Mouse (Mus musculus) forebrain, embryonic 14.5 days (tissue): ENCODE results near the gene Rbfox3. TPM values are rescaled to one million over a fixed set of nuclear protein-coding genes. Genes with fewer than 3 reads are reported as not detected.

Experiments
- ATAC-seq: fragments of 200-750 bp; cut with Nextera tagmentation; 2 replicates; pipeline ENCODE4 v1.8.0; 2017; ENCODE audit warnings: mild to moderate bottlenecking, moderate library complexity
- DNase-seq: peaks from one replicate; pipeline ENCODE4 v3.0.0-alpha.2; 2015; ENCODE audit warnings: low spot score
- H3K27ac ChIP-seq: fragments of 300-500 bp; sonication (generic); 2 replicates; pipeline ENCODE4 v1.5.1; 2014; ENCODE audit warnings: low read depth, mild to moderate bottlenecking, control low read depth, low read length, moderate library complexity
- H3K27me3 ChIP-seq: fragments of 300-500 bp; sonication (generic); replicated peaks from 2 replicates; pipeline ENCODE4 v1.6.1; 2014; ENCODE audit warnings: low read length, control low read depth, mixed read lengths; ENCODE audit not compliant: control insufficient read depth, insufficient read depth
- H3K36me3 ChIP-seq: fragments of 300-500 bp; sonication (generic); 2 replicates; pipeline ENCODE4 v1.6.1; 2014; ENCODE audit warnings: low read length, control low read depth; ENCODE audit not compliant: control insufficient read depth, insufficient read depth
- H3K4me1 ChIP-seq: fragments of 300-500 bp; sonication (generic); 2 replicates; pipeline ENCODE4 v1.6.1; 2014; ENCODE audit warnings: antibody characterized with exemption, low read length, control low read depth; ENCODE audit not compliant: control insufficient read depth, insufficient read depth
- H3K4me2 ChIP-seq: fragments of 300-500 bp; sonication (generic); 2 replicates; pipeline ENCODE4 v1.6.1; 2014; ENCODE audit warnings: mild to moderate bottlenecking, control low read depth, low read length
- H3K4me3 ChIP-seq: fragments of 300-500 bp; sonication (generic); 2 replicates; pipeline ENCODE4 v1.5.1; 2014; ENCODE audit warnings: low read depth, low read length, control low read depth
- H3K9ac ChIP-seq: fragments of 300-500 bp; sonication (generic); 2 replicates; pipeline ENCODE4 v1.6.1; 2014; ENCODE audit warnings: mild to moderate bottlenecking, low read length, control low read depth, moderate library complexity
- H3K9me3 ChIP-seq: fragments of 300-500 bp; sonication (generic); replicated peaks from 2 replicates; pipeline ENCODE4 v1.6.1; 2016; ENCODE audit warnings: low read length, control low read depth, mixed read lengths; ENCODE audit not compliant: control insufficient read depth
- WGBS: fragments of 180-500 bp; shearing (Covaris S2); extraction: QIAGEN DNeasy Blood & Tissue Kit; methylation state at CpG from one replicate; pipeline ENCODE4 v1.1.7; 2014; 5-methylcytosine and 5-hydroxymethylcytosine counted together
- polyA plus RNA-seq: library from polyadenylated mRNA; unstranded; fragments of >200 nt; fragmentation: Nextera tagmentation; extraction: Ambion mirVana; gene quantifications from 2 replicates; pipeline ENCODE4 v1.2.1, GENCODE M21; 2014

The Rbfox3 gene
- polyA plus RNA-seq, 1 experiment from 2014 or later: 28.2 TPM

DNA sequence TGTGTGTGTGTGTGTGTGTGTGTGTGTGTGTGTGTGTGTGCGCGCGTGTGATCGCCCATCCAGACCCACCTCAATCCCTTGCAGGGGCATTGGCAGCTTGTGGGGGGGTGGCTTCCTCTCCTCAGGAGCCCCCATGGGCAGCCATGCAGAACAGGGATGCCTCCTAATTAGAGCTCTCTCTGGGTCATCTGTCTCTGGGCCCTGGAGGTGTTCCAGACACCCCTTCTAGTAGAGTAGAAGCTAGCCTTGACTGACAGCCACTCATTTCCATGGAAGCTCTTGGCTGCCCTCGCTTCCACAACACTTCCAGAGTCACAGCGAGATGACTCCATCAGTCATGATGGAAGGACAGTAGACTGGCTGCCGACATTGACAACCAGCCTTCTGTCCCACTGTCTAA is 140.6 kb downstream of the Rbfox3 start:
- ATAC-seq: no peak
- Histone ChIP-seq H3K4me1 (peaks cover 11% of the 10 kb centered on the region), H3K27ac (peak overlapping the region; percentile 33; the same call in 1 of the 2 replicates), H3K4me3 (no peak overlapping the region), H3K27me3 (no peaks in the 10 kb centered on the region), H3K4me2 (no peak overlapping the region), H3K36me3 (no peaks in the 10 kb centered on the region), H3K9me3 (no peaks in the 10 kb centered on the region), H3K9ac (no peak overlapping the region)
- no peak for DNase-seq
- WGBS: 94% methylated on average over 7 of the region's 7 CpGs

DNA sequence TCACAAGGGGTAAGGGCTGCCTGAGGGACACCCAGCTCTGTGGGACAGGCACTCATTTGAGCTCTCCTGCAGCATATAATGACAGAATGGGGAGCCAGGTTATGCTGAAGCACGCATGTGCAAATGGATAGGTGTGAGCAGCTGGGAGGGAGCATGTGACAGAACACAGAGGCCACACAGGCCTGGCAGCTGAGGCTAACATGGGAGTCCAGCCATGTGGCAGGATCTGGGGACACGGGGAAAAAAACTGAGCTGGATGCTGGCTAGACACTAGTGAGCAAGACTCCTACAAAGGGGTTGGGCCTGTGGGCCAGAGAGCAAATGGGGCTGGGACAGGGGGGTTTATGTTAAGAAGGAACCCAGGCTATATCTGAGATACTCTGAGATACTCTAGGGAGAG is 141.9 kb downstream of the Rbfox3 start:
- Histone ChIP-seq H3K27me3 (no peaks in the 10 kb centered on the region), H3K9me3 (no peaks in the 10 kb centered on the region), H3K9ac (peak overlapping the region; percentile 21; the same call in 1 of the 2 replicates), H3K4me2 (no peak overlapping the region), H3K4me3 (no peak overlapping the region), H3K36me3 (no peaks in the 10 kb centered on the region), H3K27ac (peak overlapping the region; percentile 58; the same call in 1 of the 2 replicates), H3K4me1 (peaks cover 11% of the 10 kb centered on the region)
- DNase-seq: no peak
- no peak; the same call in 1 of the 2 replicates for ATAC-seq
- WGBS: 56% methylated on average over 2 of the region's 2 CpGs

DNA sequence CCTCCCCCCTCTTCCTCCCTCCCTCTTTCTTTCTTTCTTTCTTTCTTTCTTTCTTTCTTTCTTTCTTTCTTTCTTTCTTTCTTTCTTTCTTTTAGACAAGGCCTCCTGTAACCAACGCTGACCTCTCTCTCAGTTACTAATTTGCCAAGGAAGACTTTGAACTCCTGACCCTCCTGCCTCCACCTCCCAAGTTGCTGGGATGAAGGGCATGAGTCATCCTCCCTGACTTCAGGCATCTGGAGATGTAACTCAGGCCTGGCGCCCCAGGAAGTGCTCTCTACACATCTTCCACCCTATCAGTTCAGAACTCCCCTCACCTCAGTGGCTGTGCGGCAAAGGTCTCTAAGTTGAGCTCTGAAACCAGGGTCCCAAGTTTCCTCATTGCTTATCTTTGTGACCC is 143.0 kb downstream of the Rbfox3 start:
- Histone ChIP-seq H3K9me3 (no peaks in the 10 kb centered on the region), H3K27me3 (no peaks in the 10 kb centered on the region), H3K4me2 (no peak overlapping the region), H3K4me3 (no peak overlapping the region), H3K27ac (no peak overlapping the region), H3K4me1 (peaks cover 11% of the 10 kb centered on the region), H3K9ac (no peak overlapping the region), H3K36me3 (no peaks in the 10 kb centered on the region)
- no peak for DNase-seq
- ATAC-seq: no peak
- 78% methylated on average over 3 of the region's 3 CpGs for WGBS

DNA sequence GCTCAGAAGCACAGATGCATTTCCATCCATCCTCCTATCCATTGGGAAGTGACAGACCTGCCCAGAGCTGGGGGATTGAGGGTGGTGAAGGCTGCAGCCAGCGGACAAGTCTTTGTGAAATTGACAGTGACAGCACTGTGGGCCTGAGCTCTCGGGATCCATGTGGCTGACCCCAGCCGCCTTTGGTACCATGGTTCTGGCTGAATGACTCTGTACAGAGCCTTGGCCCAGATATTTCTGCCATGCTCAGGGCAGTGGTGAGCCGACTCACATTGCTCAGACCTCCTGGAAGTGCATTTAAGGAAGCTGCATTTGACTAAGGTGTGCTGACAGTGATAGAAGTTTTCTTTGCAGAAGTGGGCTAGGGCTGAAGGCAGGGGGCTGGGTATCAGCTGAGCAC is 144.0 kb downstream of the Rbfox3 start:
- Histone ChIP-seq H3K36me3 (no peaks in the 10 kb centered on the region), H3K9me3 (no peaks in the 10 kb centered on the region), H3K4me3 (no peak overlapping the region), H3K9ac (no peak overlapping the region), H3K27me3 (no peaks in the 10 kb centered on the region), H3K27ac (no peak overlapping the region), H3K4me2 (no peak overlapping the region), H3K4me1 (peaks cover 11% of the 10 kb centered on the region)
- 73% methylated on average over 4 of the region's 4 CpGs for WGBS
- DNase-seq: no peak
- ATAC-seq: no peak

DNA sequence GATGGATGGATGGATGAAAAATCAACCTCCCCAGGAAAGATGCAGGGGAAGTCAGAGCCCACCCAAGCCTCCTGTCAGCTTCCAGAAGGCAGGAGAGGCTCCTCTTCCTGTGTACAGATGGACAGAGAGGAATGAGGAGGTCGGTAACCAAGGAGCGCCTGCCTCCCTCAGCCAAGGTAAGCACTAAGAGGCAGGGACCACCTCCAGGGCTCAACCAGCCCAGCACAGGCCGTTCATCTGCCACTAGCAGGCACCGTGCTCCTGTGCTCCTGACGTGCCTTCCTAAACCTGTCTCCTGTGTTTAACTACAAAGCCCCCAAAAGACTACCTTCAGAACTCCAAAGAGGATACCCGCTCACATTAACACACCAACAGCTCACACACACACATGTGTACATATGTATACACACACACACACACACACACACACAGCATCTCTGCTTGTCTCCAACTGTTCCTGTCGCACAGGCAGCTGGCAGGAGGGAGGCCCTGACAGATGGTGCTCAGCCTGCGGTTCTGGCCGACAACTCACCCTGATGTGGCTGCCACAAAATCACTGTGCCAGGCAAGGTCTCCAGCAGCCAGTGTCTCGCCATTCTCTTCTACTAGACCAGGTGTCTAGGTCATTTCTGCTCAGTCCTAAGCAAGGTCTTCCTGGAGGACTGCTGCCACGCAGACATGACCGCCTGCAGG is 151.0 kb downstream of the Rbfox3 start:
- DNase-seq (peak; percentile 67), ATAC-seq (peak; percentile 67; the same call in 1 of the 2 replicates)
- Histone ChIP-seq H3K4me2 (no peak overlapping the region), H3K27me3 (no peaks in the 10 kb centered on the region), H3K9me3 (no peaks in the 10 kb centered on the region), H3K36me3 (no peaks in the 10 kb centered on the region), H3K9ac (no peak overlapping the region), H3K4me3 (no peak overlapping the region), H3K27ac (peak overlapping the region; percentile 79), H3K4me1 (peaks cover 12% of the 10 kb centered on the region)
- WGBS: 76% methylated on average over 12 of the region's 12 CpGs

DNA sequence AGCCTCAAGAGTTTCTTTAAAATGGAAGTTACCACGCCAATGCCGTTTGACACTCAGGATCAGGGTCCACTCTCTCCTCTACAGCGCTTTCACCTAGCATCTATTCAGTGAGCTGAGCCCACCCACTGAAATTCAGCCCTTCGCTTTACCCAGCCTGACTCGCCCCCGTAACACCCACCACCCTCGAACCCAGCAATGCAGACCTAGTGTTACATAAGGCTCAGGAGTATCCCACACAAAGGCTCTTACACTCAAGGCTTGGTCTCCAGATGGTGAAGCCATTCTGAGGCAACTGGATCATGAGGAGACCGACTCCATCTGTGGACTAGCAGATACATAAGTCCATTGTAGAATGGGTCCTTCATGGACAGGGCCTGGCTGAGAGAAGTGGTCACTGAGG is 152.2 kb downstream of the Rbfox3 start:
- H3K4me1 ChIP-seq: peaks cover 23% of the 10 kb centered on the region
- H3K27me3 ChIP-seq: no peaks in the 10 kb centered on the region
- no peaks in the 10 kb centered on the region for H3K36me3 ChIP-seq
- WGBS: 92% methylated on average over 8 of the region's 8 CpGs
- no peak overlapping the region for H3K27ac ChIP-seq
- no peak overlapping the region for H3K9ac ChIP-seq
- no peaks in the 10 kb centered on the region for H3K9me3 ChIP-seq
- H3K4me3 ChIP-seq: no peak overlapping the region
- no peak overlapping the region for H3K4me2 ChIP-seq
- ATAC-seq (no peak), DNase-seq (no peak)

DNA sequence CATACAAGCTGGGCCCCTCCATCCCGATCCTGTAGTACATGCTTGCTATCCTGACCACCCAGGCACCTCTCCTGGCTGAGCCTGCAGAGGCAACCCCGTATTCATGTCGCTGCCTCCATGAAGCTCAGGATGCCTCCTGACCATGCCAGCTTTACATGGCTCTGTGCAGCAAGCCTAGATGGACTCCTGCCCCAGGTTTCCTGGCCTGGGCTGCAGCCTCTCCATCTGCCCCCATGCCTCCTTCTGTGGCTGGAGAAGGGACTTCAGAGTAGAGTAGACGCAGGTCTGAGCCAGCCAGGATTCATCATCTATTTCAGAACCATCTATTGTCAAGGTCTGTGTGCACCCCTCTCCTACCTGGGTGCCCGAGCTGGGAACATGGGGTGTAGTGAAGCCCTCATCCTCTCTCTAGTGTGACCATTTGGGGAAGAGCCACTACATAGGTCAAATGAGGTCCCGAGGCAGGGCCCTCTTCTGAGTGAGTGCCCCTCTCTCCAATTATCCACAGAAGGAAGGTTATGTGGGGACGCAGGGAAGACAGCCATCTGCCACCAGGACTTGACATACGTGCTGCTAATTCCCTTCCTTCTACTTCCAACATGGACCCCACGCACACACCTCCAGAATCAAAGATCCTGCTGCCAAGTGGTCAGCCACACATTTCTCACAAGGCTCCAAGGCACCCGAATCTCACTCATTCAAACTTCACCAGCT is 153.0 kb downstream of the Rbfox3 start:
- peaks cover 28% of the 10 kb centered on the region for H3K4me1 ChIP-seq
- no peaks in the 10 kb centered on the region for H3K9me3 ChIP-seq
- no peak for DNase-seq
- WGBS: 78% methylated on average over 10 of the region's 10 CpGs
- H3K27me3 ChIP-seq: no peaks in the 10 kb centered on the region
- ATAC-seq: no peak
- 0 out of 2 replicates have a peak overlapping the region, but pooled peaks have one; percentile 2 for H3K27ac ChIP-seq
- H3K4me3 ChIP-seq: no peak overlapping the region
- no peak overlapping the region for H3K4me2 ChIP-seq
- no peak overlapping the region for H3K9ac ChIP-seq
- no peaks in the 10 kb centered on the region for H3K36me3 ChIP-seq

DNA sequence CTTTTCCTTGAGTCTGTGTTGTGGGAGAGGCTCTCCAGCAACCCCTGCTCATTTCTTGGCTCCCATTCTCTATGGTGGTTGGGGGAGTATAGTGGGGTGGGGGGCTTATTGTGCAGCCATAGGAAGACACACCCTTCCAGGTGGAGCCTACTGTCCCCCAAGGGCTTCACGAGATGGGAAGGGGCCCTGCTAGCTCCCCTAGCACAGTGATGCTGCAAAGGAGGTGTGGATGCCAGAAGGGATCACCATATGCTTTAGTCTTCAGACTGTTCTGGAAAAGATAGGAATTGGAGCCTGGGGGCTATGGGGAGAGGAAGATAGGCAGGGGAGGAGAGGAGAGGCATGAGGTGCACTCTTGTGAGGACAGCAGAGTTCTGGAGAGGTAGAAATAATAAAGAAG is 153.9 kb downstream of the Rbfox3 start:
- Histone ChIP-seq H3K36me3 (no peaks in the 10 kb centered on the region), H3K4me1 (peaks cover 35% of the 10 kb centered on the region), H3K4me3 (no peak overlapping the region), H3K9me3 (no peaks in the 10 kb centered on the region), H3K27me3 (no peaks in the 10 kb centered on the region), H3K9ac (no peak overlapping the region), H3K4me2 (no peak overlapping the region), H3K27ac (peak overlapping the region; percentile 61)
- 41% methylated on average over 1 of the region's 1 CpGs for WGBS
- DNase-seq (peak; percentile 54), ATAC-seq (peak; percentile 62; the same call in 1 of the 2 replicates)

DNA sequence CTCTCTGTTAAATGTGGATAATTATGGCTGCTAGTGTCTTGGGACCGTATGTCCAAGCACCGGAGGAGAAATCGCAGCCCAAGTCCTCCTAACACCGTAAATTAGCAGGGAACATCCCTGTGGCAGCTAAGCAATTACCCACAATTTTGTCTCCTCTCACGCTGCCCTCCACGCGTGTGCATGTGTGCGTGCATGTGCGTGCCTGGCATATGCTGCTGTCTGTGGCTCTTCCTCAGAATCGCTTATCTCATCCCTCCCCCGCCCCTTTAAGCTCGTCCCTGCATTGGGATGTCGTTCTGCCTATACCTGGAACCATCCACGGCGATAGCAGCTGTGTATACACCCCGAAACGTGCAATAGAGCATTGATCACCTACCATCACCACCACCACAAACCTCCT is 156.4 kb downstream of the Rbfox3 start:
- Histone ChIP-seq H3K4me2 (no peak overlapping the region), H3K4me3 (no peak overlapping the region), H3K27me3 (no peaks in the 10 kb centered on the region), H3K36me3 (no peaks in the 10 kb centered on the region), H3K27ac (no peak overlapping the region; the same call in 1 of the 2 replicates), H3K4me1 (peaks cover 45% of the 10 kb centered on the region), H3K9ac (peak overlapping the region; percentile 10; the same call in 1 of the 2 replicates), H3K9me3 (no peaks in the 10 kb centered on the region)
- DNase-seq: no peak
- no peak for ATAC-seq
- WGBS: 85% methylated on average over 17 of the region's 17 CpGs
